Mouse (Mus musculus): ENCODE results near the gene Top3a. TPM values are rescaled to one million over a fixed set of nuclear protein-coding genes. Genes with fewer than 3 reads are reported as not detected.

Top3a gene
- polyA plus RNA-seq, 2 experiments: 14.3 to 17.5 TPM

DNA sequence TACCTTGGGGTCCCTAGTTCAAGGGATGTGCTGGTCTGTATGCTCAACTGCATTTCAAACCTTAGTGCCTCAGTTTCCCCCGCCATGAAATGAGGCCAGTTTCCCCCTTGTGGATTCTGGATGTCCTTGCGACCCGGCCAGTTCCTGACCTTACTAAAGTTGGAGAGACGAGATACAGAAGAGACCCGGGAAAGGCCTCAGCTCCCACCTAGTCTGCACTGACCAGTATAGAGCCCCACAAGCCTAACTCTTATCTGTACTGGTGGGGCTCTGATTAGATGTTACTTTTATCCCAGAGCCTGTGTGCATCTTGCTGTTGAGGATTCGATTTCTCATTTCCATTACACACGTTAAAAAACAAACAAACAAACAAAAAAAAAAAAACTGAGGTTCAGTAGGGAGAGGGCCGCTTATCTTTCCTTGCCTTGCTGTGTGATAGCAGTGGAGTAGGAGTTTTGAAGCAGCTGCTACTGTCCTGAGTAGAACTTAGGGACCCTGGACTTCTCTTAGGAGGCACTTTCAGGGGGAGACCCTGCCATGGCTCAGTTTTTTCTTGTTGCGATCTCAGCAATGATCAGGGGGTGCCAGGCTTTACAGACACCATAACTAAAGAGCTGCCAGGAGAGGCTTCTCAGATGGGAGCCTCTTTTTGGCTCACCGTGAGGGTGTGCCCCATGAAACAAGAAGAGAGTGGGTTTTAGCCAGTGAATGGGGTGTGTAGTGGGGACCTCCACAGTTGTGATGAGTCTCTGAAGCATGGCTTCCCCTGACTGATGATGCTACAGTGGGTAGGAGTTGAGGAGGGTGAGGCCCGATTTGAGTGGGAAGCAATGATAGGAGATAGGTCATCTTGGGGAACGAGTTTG is 76.6 kb downstream of the Top3a start:
- H3K4me2 ChIP-seq (replicated peaks; ENCODE audit: low read depth, low read length, severe bottlenecking): peak overlapping the region; percentile 87
- peaks cover 22% of the 10 kb centered on the region for H3K4me1 ChIP-seq (ENCODE audit: control insufficient read depth, insufficient read depth, low read length)
- no peaks in the 10 kb centered on the region for H3K27me3 ChIP-seq (ENCODE audit: control insufficient read depth, insufficient read depth, low read length)
- H3K27ac ChIP-seq (replicated peaks; ENCODE audit: low read depth, low read length): peak overlapping the region; percentile 84
- TF ChIP-seq POLR2A (IDR thresholded peaks at IDR 0.05; ENCODE audit: borderline replicate concordance, extremely low read depth, insufficient read depth, insufficient read length): no peak
- no peaks in the 10 kb centered on the region for H3K9me3 ChIP-seq (ENCODE audit: control insufficient read depth, low read length)
- H3K36me3 ChIP-seq (ENCODE audit: control insufficient read depth, insufficient read depth, low read length): peaks cover 25% of the 10 kb centered on the region
- ATAC-seq (ENCODE audit: low FRiP score, low read depth) (no peak), DNase-seq (ENCODE audit: low spot score) (no peak)
- peak overlapping the region; percentile 71 for H3K4me3 ChIP-seq (replicated peaks; ENCODE audit: low read length)
- WGBS: 31% methylated on average over 12 of the region's 12 CpGs
- H3K9ac ChIP-seq (ENCODE audit: low read depth, low read length, severe bottlenecking): peak overlapping the region; percentile 77

DNA sequence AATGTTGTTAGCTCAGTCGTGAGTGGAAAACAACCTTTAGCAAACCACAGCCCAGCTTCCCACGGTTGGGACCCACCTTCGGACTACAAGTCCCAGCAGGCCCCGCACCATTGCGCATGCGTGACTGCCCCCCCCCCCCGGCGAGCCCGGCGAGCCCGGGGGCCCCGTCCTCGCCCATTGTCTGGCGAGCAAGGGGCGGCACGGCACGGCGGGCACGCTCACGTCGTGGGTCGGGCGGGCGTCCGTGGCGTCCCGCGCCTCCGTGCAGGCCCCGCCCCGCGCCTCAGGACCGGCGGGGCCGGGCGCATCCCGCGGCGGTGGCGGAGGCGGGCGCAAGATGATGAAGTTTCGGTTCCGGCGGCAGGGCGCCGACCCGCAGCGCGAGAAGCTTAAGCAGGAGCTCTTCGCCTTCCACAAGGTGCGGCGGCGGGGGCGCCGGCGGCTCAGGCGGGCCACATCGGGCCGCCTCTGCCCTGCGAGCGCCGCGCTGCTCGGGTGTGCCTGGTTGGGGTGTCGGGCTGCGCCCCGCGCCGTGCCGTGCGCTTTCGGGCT is 77.6 kb downstream of the Top3a start, which contains the start of gene Llgl1:
Gene Llgl1, plus strand, starts transcription at position 200 of the 552 bp plus-strand sequence.
- Histone ChIP-seq H3K27ac (replicated peaks; ENCODE audit: low read depth, low read length) (peak within 1 kb of the TSS; percentile 84), H3K4me1 (ENCODE audit: control insufficient read depth, insufficient read depth, low read length) (peaks cover 22% of the 10 kb centered on the region), H3K27me3 (ENCODE audit: control insufficient read depth, insufficient read depth, low read length) (no peaks in the 10 kb centered on the region), H3K9me3 (ENCODE audit: control insufficient read depth, low read length) (no peaks in the 10 kb centered on the region), H3K36me3 (ENCODE audit: control insufficient read depth, insufficient read depth, low read length) (peaks cover 16% of the 10 kb centered on the region), H3K4me3 (replicated peaks; ENCODE audit: low read length) (peak within 1 kb of the TSS; percentile 71), H3K9ac (ENCODE audit: low read depth, low read length, severe bottlenecking) (peak within 1 kb of the TSS; percentile 77), H3K4me2 (replicated peaks; ENCODE audit: low read depth, low read length, severe bottlenecking) (peak within 1 kb of the TSS; percentile 87)
- peak; percentile 92 for ATAC-seq (ENCODE audit: low FRiP score, low read depth)
- 3% methylated on average over 34 of the region's 73 CpGs for WGBS
- TF ChIP-seq POLR2A (IDR thresholded peaks at IDR 0.05; ENCODE audit: borderline replicate concordance, extremely low read depth, insufficient read depth, insufficient read length): peak; percentile 69; the same call in 1 of the 2 replicates
- DNase-seq (ENCODE audit: low spot score): peak; percentile 93

DNA sequence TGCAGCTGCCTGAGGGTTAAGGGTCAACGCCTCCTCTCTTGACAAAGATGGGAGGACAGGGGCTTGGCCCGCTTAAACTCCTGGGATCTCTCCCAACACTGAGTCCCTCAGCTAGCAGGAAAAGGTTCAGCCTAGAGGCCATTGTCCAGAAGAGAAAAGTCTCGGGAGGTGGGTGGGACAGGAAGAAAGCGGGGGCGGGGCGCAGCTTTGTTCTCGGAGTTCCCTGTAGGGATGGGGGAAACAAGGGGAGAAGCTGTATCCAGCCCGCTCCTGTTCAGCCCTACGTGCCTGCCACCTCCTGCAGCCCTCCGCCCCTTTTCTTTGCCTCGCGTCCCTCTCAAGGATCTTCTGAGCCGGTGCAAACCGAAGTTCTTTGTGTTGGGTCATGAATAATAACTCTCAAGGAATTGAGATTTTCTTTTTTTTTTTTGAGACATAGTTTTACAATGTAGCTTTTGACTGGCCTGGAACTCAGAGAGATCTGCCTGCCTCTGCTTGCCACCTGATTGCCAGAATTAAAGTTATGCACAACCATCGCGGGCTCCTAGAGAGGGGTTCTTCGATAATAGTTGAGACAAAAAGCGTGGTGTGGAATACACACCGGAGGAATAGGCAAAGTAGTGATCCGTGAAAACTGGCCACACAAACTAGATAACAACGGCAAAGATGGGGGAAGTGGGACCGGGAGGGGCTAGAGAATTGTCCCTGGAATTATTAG is 78.2 kb downstream of the Top3a start:
- Histone ChIP-seq H3K9me3 (ENCODE audit: control insufficient read depth, low read length) (no peaks in the 10 kb centered on the region), H3K27ac (replicated peaks; ENCODE audit: low read depth, low read length) (peak overlapping the region; percentile 84), H3K4me1 (ENCODE audit: control insufficient read depth, insufficient read depth, low read length) (peaks cover 22% of the 10 kb centered on the region), H3K27me3 (ENCODE audit: control insufficient read depth, insufficient read depth, low read length) (no peaks in the 10 kb centered on the region), H3K36me3 (ENCODE audit: control insufficient read depth, insufficient read depth, low read length) (peaks cover 11% of the 10 kb centered on the region), H3K9ac (ENCODE audit: low read depth, low read length, severe bottlenecking) (peak overlapping the region; percentile 77), H3K4me2 (replicated peaks; ENCODE audit: low read depth, low read length, severe bottlenecking) (peak overlapping the region; percentile 87), H3K4me3 (replicated peaks; ENCODE audit: low read length) (peak overlapping the region; percentile 71)
- peak; percentile 83 for DNase-seq (ENCODE audit: low spot score)
- TF ChIP-seq POLR2A (IDR thresholded peaks at IDR 0.05; ENCODE audit: borderline replicate concordance, extremely low read depth, insufficient read depth, insufficient read length): no peak
- WGBS: 5% methylated on average over 22 of the region's 22 CpGs
- peak; percentile 56 for ATAC-seq (ENCODE audit: low FRiP score, low read depth)

DNA sequence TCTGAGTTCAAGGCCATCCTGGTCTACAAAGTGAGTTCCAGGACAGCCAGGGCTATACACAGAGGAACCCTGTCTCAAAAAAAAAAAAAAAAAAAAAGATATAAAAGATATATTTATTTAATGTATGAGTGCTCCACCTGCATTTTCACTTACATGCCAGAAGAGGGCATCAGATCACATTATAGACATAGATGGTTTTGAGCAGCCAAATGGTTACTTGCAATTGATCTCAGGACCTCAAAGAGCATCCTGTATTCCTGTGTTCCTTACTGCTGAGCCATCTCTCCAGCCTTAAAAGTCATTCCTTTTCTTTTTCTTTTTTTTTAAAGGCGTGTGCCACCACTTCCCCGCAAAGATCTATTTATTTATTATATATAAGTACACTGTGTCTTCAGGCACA is 79.6 kb downstream of the Top3a start:
- H3K9ac ChIP-seq (ENCODE audit: low read depth, low read length, severe bottlenecking): no peak overlapping the region
- TF ChIP-seq POLR2A (IDR thresholded peaks at IDR 0.05; ENCODE audit: borderline replicate concordance, extremely low read depth, insufficient read depth, insufficient read length): no peak
- H3K27ac ChIP-seq (replicated peaks; ENCODE audit: low read depth, low read length): no peak overlapping the region
- WGBS: 85% methylated on average over 2 of the region's 2 CpGs
- H3K4me1 ChIP-seq (ENCODE audit: control insufficient read depth, insufficient read depth, low read length): peaks cover 17% of the 10 kb centered on the region
- H3K9me3 ChIP-seq (ENCODE audit: control insufficient read depth, low read length): no peaks in the 10 kb centered on the region
- no peak for ATAC-seq (ENCODE audit: low FRiP score, low read depth)
- no peaks in the 10 kb centered on the region for H3K27me3 ChIP-seq (ENCODE audit: control insufficient read depth, insufficient read depth, low read length)
- no peak overlapping the region for H3K4me2 ChIP-seq (replicated peaks; ENCODE audit: low read depth, low read length, severe bottlenecking)
- H3K36me3 ChIP-seq (ENCODE audit: control insufficient read depth, insufficient read depth, low read length): no peaks in the 10 kb centered on the region; the same call in 1 of the 2 replicates
- H3K4me3 ChIP-seq (replicated peaks; ENCODE audit: low read length): no peak overlapping the region
- peak; percentile 54 for DNase-seq (ENCODE audit: low spot score)

DNA sequence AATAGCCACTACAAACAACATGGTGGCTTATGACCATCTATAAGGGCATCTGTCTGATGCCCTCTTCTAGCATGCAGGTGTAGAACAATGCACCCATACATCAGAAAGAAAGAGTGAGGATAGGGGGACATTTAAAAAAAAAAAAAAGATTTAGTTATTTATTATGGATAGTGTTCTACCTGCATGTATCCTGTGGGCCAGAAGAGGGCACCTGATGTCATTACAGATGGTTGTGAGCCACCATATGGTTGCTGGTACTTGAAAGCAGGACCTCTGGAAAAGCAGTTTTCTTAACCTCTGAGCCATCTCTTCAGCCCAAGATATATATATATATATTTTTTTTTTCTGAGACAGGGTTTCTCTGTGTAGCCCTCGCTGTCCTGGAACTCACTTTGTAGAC is 81.0 kb downstream of the Top3a start:
- Histone ChIP-seq H3K27me3 (ENCODE audit: control insufficient read depth, insufficient read depth, low read length) (no peaks in the 10 kb centered on the region), H3K36me3 (ENCODE audit: control insufficient read depth, insufficient read depth, low read length) (no peaks in the 10 kb centered on the region), H3K4me1 (ENCODE audit: control insufficient read depth, insufficient read depth, low read length) (peaks cover 14% of the 10 kb centered on the region), H3K9ac (ENCODE audit: low read depth, low read length, severe bottlenecking) (no peak overlapping the region), H3K4me3 (replicated peaks; ENCODE audit: low read length) (no peak overlapping the region), H3K9me3 (ENCODE audit: control insufficient read depth, low read length) (no peaks in the 10 kb centered on the region), H3K4me2 (replicated peaks; ENCODE audit: low read depth, low read length, severe bottlenecking) (no peak overlapping the region), H3K27ac (replicated peaks; ENCODE audit: low read depth, low read length) (no peak overlapping the region)
- DNase-seq (ENCODE audit: low spot score) (no peak), ATAC-seq (ENCODE audit: low FRiP score, low read depth) (no peak)
- no peak for TF ChIP-seq POLR2A (IDR thresholded peaks at IDR 0.05; ENCODE audit: borderline replicate concordance, extremely low read depth, insufficient read depth, insufficient read length)
- WGBS: 65% methylated on average over 1 of the region's 1 CpGs

Small RNA genes lying within 50 kb of the gene (microRNA-seq; reads per million reads assigned to microRNA genes)
- not detected for gene Mir5100

Other genes with a start within 250 kb of the Top3a start
- 19.3 and 24.0 TPM in 2 replicates for gene Alkbh5, start 241.0 kb downstream of the Top3a start, polyA plus RNA-seq (2012; rRNA removed)
- 30.2 and 31.9 TPM in 2 replicates for gene Alkbh5, start 241.0 kb downstream of the Top3a start, polyA plus RNA-seq (2014; fragmentation: Nextera tagmentation; extraction: Ambion mirVana)
- 97.9 and 141 TPM in 2 replicates for gene Llgl1, start 77.6 kb downstream of the Top3a start, polyA plus RNA-seq (2012; rRNA removed)
- 61.6 and 69.5 TPM in 2 replicates for gene Llgl1, start 77.6 kb downstream of the Top3a start, polyA plus RNA-seq (2014; fragmentation: Nextera tagmentation; extraction: Ambion mirVana)
- gene Flii, start 50.1 kb downstream of the Top3a start, polyA plus RNA-seq (2012; rRNA removed): 120 and 138 TPM in 2 replicates
- 66.3 and 70.1 TPM in 2 replicates for gene Flii, start 50.1 kb downstream of the Top3a start, polyA plus RNA-seq (2014; fragmentation: Nextera tagmentation; extraction: Ambion mirVana)
- gene Mief2, start 49.0 kb downstream of the Top3a start, polyA plus RNA-seq (2012; rRNA removed): 18.9 and 22.2 TPM in 2 replicates
- gene Mief2, start 49.0 kb downstream of the Top3a start, polyA plus RNA-seq (2014; fragmentation: Nextera tagmentation; extraction: Ambion mirVana): 14.7 and 17.9 TPM in 2 replicates
- gene Smcr8, start 159 bp upstream of the Top3a start, polyA plus RNA-seq (2012; rRNA removed): 8.8 and 9.0 TPM in 2 replicates
- 7.5 and 7.6 TPM in 2 replicates for gene Smcr8, start 159 bp upstream of the Top3a start, polyA plus RNA-seq (2014; fragmentation: Nextera tagmentation; extraction: Ambion mirVana)
- gene Shmt1, start 34.4 kb upstream of the Top3a start, polyA plus RNA-seq (2012; rRNA removed): 26.4 and 30.4 TPM in 2 replicates
- 33.8 and 35.9 TPM in 2 replicates for gene Shmt1, start 34.4 kb upstream of the Top3a start, polyA plus RNA-seq (2014; fragmentation: Nextera tagmentation; extraction: Ambion mirVana)
- gene Dhrs7b, start 53.3 kb upstream of the Top3a start, polyA plus RNA-seq (2012; rRNA removed): 17.3 and 18.7 TPM in 2 replicates
- 30.4 and 32.4 TPM in 2 replicates for gene Dhrs7b, start 53.3 kb upstream of the Top3a start, polyA plus RNA-seq (2014; fragmentation: Nextera tagmentation; extraction: Ambion mirVana)
- gene Tmem11, start 101.9 kb upstream of the Top3a start, polyA plus RNA-seq (2012; rRNA removed): 82.5 and 88.5 TPM in 2 replicates
- gene Tmem11, start 101.9 kb upstream of the Top3a start, polyA plus RNA-seq (2014; fragmentation: Nextera tagmentation; extraction: Ambion mirVana): 67.7 and 70.7 TPM in 2 replicates
- 25.5 and 36.0 TPM in 2 replicates for gene Natd1, start 137.4 kb upstream of the Top3a start, polyA plus RNA-seq (2012; rRNA removed)
- 21.6 and 23.7 TPM in 2 replicates for gene Natd1, start 137.4 kb upstream of the Top3a start, polyA plus RNA-seq (2014; fragmentation: Nextera tagmentation; extraction: Ambion mirVana)
- 34.3 and 52.1 TPM in 2 replicates for gene Map2k3, start 154.7 kb upstream of the Top3a start, polyA plus RNA-seq (2012; rRNA removed)
- gene Map2k3, start 154.7 kb upstream of the Top3a start, polyA plus RNA-seq (2014; fragmentation: Nextera tagmentation; extraction: Ambion mirVana): 76.4 and 83.1 TPM in 2 replicates
- gene Kcnj12, start 245.2 kb upstream of the Top3a start, polyA plus RNA-seq (2012; rRNA removed): 0.47 and 0.55 TPM in 2 replicates
- gene Kcnj12, start 245.2 kb upstream of the Top3a start, polyA plus RNA-seq (2014; fragmentation: Nextera tagmentation; extraction: Ambion mirVana): 0.14 and 0.62 TPM in 2 replicates

Data from limb, embryonic 14.5 days (tissue).